Mouse (Mus musculus) mesoderm, embryonic 11.5 days (tissue): Measurements from ENCODE around the gene Cd28.

ENCODE experiments used
- DNase-seq: peaks from one replicate; pipeline ENCODE4 v3.0.0-alpha.2; 2012; ENCODE audit warnings: low read depth, low spot score

Cd28 gene

GRCm38 (mm10) chr1:60716567-60716966 is at the start of gene Cd28:
Gene Cd28, plus strand, starts transcription at chr1:60716800.
- no peak for DNase-seq

GRCm38 (mm10) chr1:60667873-60668616 is 48.6 kb upstream of the Cd28 start:
- peak; percentile 14 for DNase-seq

- no peak for DNase-seq
These were observed 47.6 kb upstream of the Cd28 start for GRCm38 (mm10) chr1:60669048-60669447.

GRCm38 (mm10) chr1:60669664-60670063 is 46.9 kb upstream of the Cd28 start:
- DNase-seq: no peak

- DNase-seq: no peak
These were observed 46.4 kb upstream of the Cd28 start for GRCm38 (mm10) chr1:60670172-60670571.

- DNase-seq: no peak
These were observed 32.8 kb upstream of the Cd28 start for GRCm38 (mm10) chr1:60683766-60684165.

GRCm38 (mm10) chr1:60696115-60696895 is 20.3 kb upstream of the Cd28 start:
- no peak for DNase-seq

- no peak for DNase-seq
These were observed 14.0 kb upstream of the Cd28 start for GRCm38 (mm10) chr1:60702641-60703040.

GRCm38 (mm10) chr1:60713238-60713637 is 3.4 kb upstream of the Cd28 start:
- no peak for DNase-seq

GRCm38 (mm10) chr1:60715651-60716196 is 876 bp upstream of the Cd28 start:
- DNase-seq: no peak

GRCm38 (mm10) chr1:60718580-60718979 is 2.0 kb downstream of the Cd28 start:
- DNase-seq: no peak

GRCm38 (mm10) chr1:60723555-60723954 is 7.0 kb downstream of the Cd28 start:
- DNase-seq: no peak

- no peak for DNase-seq
These were observed 15.3 kb downstream of the Cd28 start for GRCm38 (mm10) chr1:60731940-60732339.

- peak; percentile 44 for DNase-seq
These were observed 18.7 kb downstream of the Cd28 start for GRCm38 (mm10) chr1:60735072-60735907.

GRCm38 (mm10) chr1:60735908-60736280 is 19.3 kb downstream of the Cd28 start:
- no peak for DNase-seq

- DNase-seq: no peak
These were observed 27.7 kb downstream of the Cd28 start for GRCm38 (mm10) chr1:60744266-60744665.

- no peak for DNase-seq
These were observed 29.1 kb downstream of the Cd28 start for GRCm38 (mm10) chr1:60745664-60746063.

- DNase-seq: no peak
These were observed 29.6 kb downstream of the Cd28 start for GRCm38 (mm10) chr1:60746153-60746552.

- no peak for DNase-seq
These were observed 30.3 kb downstream of the Cd28 start for GRCm38 (mm10) chr1:60746856-60747255.

GRCm38 (mm10) chr1:60748286-60748685 is 31.7 kb downstream of the Cd28 start:
- DNase-seq: no peak

GRCm38 (mm10) chr1:60748936-60749335 is 32.3 kb downstream of the Cd28 start:
- no peak for DNase-seq

GRCm38 (mm10) chr1:60749346-60749840 is 32.8 kb downstream of the Cd28 start:
- DNase-seq: no peak
